Mouse (Mus musculus) embryo, embryonic 10.5 days (tissue): ENCODE results near the gene Mr1.

Experiments used
- DNase-seq: peaks from one replicate; pipeline ENCODE4 v3.0.0-alpha.2; 2015; ENCODE audit warnings: low spot score

The Mr1 gene

GRCm38 (mm10) chr1:155127429-155127934 is 19.1 kb downstream of the Mr1 start:
- DNase-seq, result no peak

DNA sequence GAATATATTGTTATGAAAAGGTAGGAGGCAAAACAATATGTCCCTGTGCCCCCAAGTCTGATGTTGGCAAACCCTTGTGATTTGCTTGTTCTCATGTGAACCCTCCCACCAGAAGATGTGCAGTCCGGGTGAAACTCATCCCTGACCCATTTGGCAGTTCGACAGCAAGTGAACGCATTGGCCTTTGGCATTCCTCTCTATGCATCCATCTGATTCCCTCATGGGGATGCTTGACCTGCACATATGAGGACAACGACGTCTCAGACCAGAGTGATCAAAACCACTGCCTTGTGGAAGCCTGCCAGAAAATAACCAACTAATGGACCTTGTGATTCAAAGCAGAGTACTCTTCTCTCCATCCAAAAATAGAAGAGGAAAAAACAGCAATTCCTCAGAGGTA is 19.9 kb downstream of the Mr1 start:
- no peak for DNase-seq

- DNase-seq, result no peak
Measured at GRCm38 (mm10) chr1:155124397-155124796, 22.2 kb downstream of the Mr1 start.

- no peak for DNase-seq
Measured at GRCm38 (mm10) chr1:155121977-155122939, 24.4 kb downstream of the Mr1 start.

DNA sequence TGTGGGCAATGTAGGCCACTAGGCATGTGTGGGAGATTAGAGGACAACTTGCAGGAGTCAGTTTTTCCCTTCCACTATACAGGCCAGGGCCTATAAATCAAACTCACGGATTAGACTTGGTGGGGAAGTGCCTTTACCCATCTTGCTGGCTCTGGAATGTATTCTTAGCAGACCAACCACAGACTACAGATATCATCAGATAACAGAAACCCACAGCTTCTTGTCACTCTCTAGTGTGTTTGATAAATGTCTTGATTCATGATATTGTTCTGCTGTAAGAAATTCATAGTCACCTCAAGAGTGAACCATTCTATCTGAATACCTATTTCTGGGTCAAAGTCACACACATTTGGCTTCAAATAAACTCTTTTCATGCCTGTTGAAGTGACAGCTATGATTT is 26.9 kb downstream of the Mr1 start:
- DNase-seq, result no peak

DNA sequence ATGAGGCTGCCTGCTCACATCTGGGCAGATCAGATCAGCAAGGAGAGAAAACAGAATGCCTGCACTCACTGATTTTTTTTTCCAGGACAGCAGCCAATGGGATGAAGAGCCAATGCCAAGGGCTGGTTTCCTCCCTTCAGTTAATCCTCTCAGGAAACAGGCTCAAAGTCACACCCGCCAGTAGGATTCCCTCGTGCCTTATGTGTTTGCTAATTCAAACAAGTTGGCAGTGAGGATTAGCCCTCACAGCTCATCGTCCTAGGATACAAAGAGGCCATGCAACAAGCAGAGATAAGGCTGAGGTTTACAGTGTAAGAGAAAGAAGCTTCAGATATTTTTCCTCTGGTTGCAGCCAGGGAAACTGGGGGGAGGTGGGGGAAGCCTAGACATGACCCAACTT is 32.7 kb downstream of the Mr1 start:
- DNase-seq, result no peak

DNA sequence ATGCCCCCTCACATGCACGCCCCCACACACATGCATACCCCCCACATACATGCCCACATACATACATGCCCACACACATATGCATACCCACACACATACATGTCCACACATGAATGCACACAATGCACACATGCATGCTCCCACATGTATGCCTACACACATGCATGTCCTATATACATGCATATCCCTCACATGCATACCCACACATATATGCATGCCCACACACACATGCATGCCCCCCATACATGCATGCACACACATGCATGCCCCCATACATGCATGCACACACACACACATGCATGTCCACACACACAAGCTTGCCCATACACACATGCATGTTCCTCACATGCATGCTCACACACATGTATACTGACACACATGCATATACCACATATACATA is 33.7 kb downstream of the Mr1 start:
- no peak for DNase-seq

GRCm38 (mm10) chr1:155112118-155112517 is 34.5 kb downstream of the Mr1 start:
- no peak for DNase-seq

DNA sequence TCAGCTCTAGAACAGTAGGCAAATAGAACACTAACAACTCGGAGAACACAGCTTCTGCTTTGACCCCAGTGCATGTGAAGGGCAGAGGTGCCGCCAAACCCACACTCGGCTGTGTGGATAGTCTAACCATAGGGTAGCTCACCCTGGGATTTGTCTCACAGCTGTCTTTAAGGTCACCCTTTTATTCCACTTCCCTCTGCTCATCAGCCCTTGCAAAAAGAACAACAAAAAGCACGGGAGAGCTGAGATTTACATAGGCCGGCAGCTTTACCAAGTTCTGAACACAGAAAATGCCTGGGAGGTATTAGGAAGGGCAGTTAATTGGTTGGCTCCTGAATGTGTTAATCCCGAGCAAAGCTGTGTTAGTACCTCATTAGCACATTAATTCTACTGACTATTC is 35.1 kb downstream of the Mr1 start:
- DNase-seq, result no peak

- no peak for DNase-seq
Measured at GRCm38 (mm10) chr1:155109387-155110350, 36.9 kb downstream of the Mr1 start.

DNA sequence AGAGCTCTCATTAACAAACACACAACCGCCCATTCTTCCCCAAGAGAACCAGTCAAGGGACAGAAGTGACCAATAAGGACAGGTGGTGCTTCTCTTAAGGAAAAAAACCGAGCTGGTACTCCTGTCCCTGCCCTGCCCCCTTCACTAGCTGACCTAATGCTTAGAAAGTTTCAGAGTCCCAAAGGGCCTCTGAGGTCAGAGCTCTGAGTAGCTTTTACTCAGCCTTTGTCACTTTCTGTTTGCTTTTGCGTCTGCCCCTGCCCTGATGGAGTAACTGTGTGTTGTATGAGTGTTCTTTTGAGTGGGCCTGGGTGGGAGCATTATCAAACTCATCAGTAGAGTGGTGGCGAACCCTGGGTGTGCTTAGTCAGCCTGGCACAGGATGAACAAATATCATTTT is 38.2 kb downstream of the Mr1 start:
- DNase-seq, result peak; percentile 69

- no peak for DNase-seq
Measured at GRCm38 (mm10) chr1:155107843-155108242, 38.8 kb downstream of the Mr1 start.

GRCm38 (mm10) chr1:155106310-155106709 is 40.3 kb downstream of the Mr1 start:
- no peak for DNase-seq

DNA sequence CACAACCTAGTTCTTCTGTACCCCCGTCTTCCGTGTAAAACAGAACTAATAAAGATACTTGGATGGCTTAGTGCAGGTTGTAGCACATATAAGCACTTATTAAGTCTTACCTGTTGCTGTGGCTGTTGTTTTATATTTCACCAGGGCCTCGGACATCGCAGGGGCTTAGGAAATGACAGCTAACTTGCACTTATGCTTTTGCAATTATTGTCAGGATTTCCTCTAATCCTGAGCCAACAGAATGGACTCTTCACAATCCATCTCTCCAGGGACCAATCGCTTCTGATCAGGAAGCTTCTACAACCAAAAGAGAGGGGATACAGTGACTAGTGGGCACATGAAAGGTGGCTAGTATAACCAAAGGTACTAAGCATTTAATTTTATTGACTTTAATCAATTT is 42.6 kb downstream of the Mr1 start:
- no peak for DNase-seq

- DNase-seq, result no peak
Measured at GRCm38 (mm10) chr1:155102631-155103030, 44.0 kb downstream of the Mr1 start.

DNA sequence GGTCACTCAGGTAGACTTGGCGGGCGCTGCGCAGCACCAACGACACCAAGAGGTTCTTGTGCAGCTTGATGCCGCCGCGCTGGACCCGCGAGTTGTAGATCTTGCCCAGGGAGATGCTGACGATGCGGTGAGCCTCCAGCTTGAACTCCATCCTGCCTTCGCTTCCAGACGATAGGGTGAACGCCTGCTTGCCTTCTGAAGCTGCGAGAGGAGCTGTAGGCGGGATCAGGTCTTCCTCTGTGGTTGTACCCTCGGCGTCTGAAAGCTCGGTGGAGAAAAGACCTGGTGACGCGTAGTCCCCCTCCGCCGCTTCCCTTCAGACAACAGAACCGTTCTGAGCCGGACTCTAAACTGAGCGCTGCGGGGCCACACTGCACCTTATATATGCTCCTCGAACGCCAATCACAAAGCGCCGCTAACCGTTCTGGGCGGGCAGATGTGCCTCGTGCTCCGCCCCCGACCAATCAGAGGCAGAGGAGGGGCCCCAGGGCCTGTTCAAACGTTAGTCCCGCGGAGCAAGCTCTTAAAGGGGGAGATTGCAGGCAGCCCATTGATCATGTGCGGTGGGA is 47.2 kb downstream of the Mr1 start, which contains the start of gene Ier5:
Ier5 (minus strand) TSS at position 357 of the 569 bp plus-strand sequence.
- peak; percentile 100 for DNase-seq

- DNase-seq, result peak; percentile 60
Measured at GRCm38 (mm10) chr1:155098486-155099279, 47.9 kb downstream of the Mr1 start.

- no peak for DNase-seq
Measured at GRCm38 (mm10) chr1:155097931-155098485, 48.6 kb downstream of the Mr1 start.

GRCm38 (mm10) chr1:155097354-155097753 is 49.3 kb downstream of the Mr1 start:
- DNase-seq, result no peak

GRCm38 (mm10) chr1:155096620-155097261 is 49.9 kb downstream of the Mr1 start:
- DNase-seq, result no peak
